Mouse (Mus musculus): ENCODE measurements around the gene Arhgap15. TPM values are rescaled to one million over a fixed set of nuclear protein-coding genes. Genes with fewer than 3 reads are reported as not detected.

Gene Arhgap15
- total RNA-seq, 2 experiments from 2014 or later, result 8.7 to 9.7 TPM

GRCm38 (mm10) chr2:43914104-43914503 lies 165.5 kb downstream of the Arhgap15 start:
- no peak for DNase-seq (ENCODE audit: low spot score in 2 of 2)

DNA sequence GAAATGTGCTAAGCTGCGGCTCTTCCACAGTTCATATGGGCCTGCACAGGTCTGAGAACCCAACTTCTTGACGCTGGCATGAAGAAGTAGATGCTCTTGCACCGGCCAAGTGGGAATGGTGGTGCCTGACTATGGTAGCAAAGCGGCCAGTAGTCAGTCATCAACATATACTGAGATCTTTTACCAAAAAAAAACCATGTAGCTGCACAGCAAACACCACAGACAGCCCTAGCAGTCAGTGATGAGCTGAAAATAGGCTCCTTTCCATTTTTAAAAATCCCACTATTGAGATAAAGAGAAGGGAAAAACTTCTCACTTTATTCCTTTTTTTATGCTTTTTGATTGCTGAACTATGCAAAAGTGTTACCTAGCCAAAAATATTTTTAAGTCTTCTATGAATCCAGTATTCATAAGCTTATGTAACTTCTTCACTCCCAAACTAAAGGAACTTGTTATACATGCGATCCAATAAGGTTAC lies 175.3 kb downstream of the Arhgap15 start:
- DNase-seq (ENCODE audit: low spot score in 2 of 2), result no peak

DNA sequence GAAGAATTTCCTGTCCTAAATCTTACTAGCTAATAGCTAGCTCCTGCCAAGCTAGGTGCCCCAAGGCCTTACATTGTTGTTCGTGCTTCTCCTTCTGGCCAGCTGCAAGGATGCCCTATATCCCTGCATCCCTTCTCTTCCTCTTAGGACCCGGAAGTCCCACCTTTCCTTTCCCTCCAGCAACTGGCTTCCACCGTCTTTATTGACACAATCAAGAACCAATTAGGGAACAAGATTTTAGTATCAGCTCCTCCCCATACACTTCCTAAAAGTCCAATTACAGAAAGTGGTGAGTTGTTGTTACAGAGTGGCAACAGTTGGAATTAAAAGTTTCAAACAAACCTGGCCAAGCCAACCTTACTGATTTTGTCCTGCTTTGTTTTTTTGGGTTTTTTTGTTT lies 183.1 kb downstream of the Arhgap15 start:
- DNase-seq (ENCODE audit: low spot score in 2 of 2), result no peak

DNA sequence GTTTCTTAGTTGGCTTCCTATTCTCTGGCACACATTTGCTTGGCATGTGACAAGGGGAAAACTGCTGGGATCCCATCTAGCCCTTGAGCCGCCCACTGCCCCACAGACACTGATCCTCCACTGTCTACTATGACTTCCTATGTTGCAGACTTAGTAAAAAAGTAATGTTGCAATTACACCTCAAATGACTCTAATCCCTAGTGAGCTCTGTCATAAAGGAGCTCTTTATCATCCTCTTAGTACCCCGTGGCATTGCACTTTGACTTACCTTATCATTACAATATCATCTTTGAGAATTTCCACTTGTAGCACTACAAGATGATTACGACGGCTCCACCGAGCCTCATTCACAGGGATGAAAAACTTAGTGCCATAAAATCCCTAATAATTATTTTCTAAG lies 190.6 kb downstream of the Arhgap15 start:
- no peak for DNase-seq (ENCODE audit: low spot score in 2 of 2)

- DNase-seq (ENCODE audit: low spot score in 2 of 2), result no peak
Observed at GRCm38 (mm10) chr2:43945679-43946078, 197.1 kb downstream of the Arhgap15 start.

GRCm38 (mm10) chr2:43949775-43950492 lies 201.3 kb downstream of the Arhgap15 start:
- DNase-seq (ENCODE audit: low spot score in 2 of 2), result peak in 1 of 2 experiments; percentile 48

- no peak for DNase-seq (ENCODE audit: low spot score in 2 of 2)
Observed at GRCm38 (mm10) chr2:43950741-43951140, 202.1 kb downstream of the Arhgap15 start.

DNA sequence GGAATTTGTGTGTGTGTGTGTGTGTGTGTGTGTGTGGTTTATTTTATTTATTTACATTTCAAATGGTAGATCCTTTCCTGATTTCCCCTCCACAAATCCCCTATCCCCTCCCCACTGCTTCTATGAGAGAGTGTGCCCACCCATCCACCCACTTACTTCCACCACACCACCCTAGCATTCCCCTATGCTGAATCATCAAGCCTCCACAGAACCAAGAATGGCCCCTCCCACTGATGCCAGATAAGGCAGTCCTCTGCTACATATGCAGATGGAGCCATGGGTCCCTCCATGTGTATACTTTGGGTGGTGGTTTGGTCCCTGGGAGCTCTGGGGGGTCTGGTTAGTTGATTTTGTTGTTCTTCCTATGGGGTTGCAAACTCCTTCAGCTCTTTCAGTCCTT lies 210.6 kb downstream of the Arhgap15 start:
- no peak for DNase-seq (ENCODE audit: low spot score in 2 of 2)

DNA sequence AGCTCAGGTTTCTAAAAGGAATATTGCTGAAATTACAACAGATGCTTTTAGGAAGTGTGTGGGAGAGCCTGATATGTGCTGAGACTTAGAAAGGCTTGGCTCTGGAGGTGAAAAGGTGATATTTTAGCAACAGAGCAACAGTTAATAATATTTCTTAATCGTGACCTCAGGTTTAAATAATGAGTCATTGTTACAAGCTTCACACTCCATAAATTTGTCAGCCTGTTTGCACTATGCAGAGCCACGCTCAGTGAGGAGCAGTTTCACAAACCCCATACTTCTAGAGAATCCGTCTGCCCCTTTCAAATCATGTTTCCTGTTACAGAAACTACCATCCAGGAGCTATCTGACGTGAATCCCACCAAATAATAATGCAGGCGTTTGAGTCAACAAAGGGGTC lies 213.8 kb downstream of the Arhgap15 start:
- DNase-seq (ENCODE audit: low spot score in 2 of 2), result no peak

GRCm38 (mm10) chr2:43968581-43968980 lies 220.0 kb downstream of the Arhgap15 start:
- DNase-seq (ENCODE audit: low spot score in 2 of 2), result no peak

GRCm38 (mm10) chr2:43977732-43978131 lies 229.1 kb downstream of the Arhgap15 start:
- DNase-seq (ENCODE audit: low spot score in 2 of 2), result peak in 1 of 2 experiments; percentile 36

GRCm38 (mm10) chr2:43978177-43979013 lies 229.8 kb downstream of the Arhgap15 start:
- DNase-seq (ENCODE audit: low spot score in 2 of 2), result peak in 1 of 2 experiments; percentile 38

GRCm38 (mm10) chr2:43986066-43986465 lies 237.4 kb downstream of the Arhgap15 start:
- no peak for DNase-seq (ENCODE audit: low spot score in 2 of 2)

DNA sequence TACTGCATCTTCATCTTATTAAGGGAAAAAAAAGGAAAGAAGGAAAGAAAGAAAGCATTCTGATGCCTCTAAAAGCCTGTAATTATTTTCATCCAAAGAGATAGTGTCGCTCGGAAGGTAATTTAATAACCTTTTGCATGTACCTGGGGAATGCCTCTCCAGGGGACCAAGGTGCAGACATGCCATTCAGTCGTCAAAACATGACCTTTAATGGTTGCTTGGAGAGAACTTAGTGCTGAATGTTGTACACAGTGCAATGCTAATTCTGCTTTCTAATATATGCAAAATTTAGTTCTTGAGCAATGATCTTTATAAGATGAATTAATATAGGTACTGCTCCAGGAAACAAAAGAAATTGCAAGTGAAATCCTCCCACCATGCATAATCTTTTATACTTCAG lies 239.3 kb downstream of the Arhgap15 start:
- no peak for DNase-seq (ENCODE audit: low spot score in 2 of 2)

- peak; percentile 62 to 86 for DNase-seq (ENCODE audit: low spot score in 2 of 2)
Observed at GRCm38 (mm10) chr2:43989850-43990249, 241.2 kb downstream of the Arhgap15 start.

DNA sequence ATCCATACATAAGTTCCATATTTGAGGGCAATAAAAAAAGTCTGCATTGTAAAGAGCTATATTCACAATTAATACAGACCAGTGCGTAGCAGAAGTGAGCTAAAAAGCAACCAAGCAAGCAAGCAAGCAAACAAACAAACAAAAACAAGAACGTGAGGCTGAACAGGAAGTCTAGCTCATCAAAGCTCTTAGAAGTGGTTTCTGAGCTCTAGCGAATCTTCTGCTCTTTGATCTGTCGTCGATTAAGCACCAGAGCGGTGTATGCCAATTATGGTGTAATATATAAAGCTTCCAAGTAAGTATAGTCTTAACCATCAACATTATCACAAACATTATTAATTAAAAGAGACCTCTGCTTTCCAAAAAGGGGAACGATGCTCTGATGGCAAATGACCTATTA lies 243.9 kb downstream of the Arhgap15 start:
- no peak for DNase-seq (ENCODE audit: low spot score in 2 of 2)

DNA sequence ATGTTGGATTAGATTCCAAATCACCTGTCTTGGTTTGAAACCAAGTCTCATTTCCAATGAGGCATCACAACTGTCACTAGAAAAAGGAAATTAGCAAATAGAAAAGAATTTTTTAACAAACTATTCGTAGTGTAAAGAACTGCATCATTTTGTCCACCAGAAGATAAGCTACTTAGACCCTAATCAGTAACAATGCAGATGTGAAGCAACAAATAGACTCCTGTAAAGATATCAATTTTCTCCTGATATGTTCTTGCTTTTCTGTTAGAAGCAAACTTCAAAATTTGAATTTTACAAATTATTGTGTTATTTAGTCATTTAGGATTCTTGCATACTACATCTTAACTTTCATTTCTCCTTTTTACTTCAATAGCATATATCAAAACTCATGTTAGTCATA lies 253.8 kb downstream of the Arhgap15 start:
- no peak for DNase-seq (ENCODE audit: low spot score in 2 of 2)

GRCm38 (mm10) chr2:44010249-44010648 lies 261.6 kb downstream of the Arhgap15 start:
- DNase-seq (ENCODE audit: low spot score in 2 of 2), result no peak

- no peak for DNase-seq (ENCODE audit: low spot score in 2 of 2)
Observed at GRCm38 (mm10) chr2:44013388-44013787, 264.8 kb downstream of the Arhgap15 start.

GRCm38 (mm10) chr2:44016720-44017119 lies 268.1 kb downstream of the Arhgap15 start:
- no peak for DNase-seq (ENCODE audit: low spot score in 2 of 2)

- DNase-seq (ENCODE audit: low spot score in 2 of 2), result no peak
Observed at GRCm38 (mm10) chr2:44017405-44018026, 268.9 kb downstream of the Arhgap15 start.

DNA sequence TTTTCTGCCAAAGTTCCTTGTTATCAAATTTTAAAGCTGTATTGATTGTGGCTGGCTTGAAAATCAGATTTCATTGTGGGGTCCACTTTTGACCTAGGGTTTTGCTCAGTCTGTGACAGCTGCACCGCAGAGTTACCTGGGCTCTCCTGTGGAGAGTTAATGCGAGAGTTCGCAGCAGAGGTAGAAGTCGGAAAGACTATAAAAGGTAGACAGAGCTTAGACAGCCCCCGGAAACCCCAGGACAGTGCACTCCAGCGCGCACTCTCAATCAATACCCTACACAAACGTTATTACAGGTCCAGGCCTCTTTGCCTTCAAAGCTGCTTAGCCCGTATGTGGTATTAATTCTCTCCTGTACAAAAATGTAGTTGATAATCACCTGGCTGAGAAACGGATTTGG lies 269.4 kb downstream of the Arhgap15 start:
- no peak for DNase-seq (ENCODE audit: low spot score in 2 of 2)

Measured in layer of hippocampus, postnatal 14 days (tissue).